Mouse (Mus musculus) cerebellum, adult 11 months (tissue): ENCODE measurements around the gene Mei1.

ENCODE experiments used
- DNase-seq: peaks from one replicate; pipeline ENCODE4 v3.0.0; 2022

Mei1 gene

DNA sequence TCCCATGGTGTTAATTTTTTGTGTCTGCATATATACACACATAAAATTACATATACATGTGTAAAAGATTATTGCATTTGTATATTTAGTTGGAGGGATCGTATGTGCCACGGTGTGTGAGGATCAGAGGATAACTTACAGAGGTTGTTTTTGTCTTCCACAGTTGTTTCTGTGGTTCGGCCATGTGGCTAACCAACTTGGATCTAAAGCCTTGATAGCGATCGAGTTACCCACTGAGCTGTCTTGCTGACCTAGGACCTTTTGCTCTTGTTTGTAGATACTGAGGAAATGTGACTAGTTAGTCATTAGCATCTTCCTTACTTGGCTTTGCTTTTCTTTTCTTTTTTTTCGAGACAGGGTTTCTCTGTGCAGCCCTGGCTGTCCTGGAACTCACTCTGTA is 86.5 kb downstream of the Mei1 start:
- DNase-seq: no peak

DNA sequence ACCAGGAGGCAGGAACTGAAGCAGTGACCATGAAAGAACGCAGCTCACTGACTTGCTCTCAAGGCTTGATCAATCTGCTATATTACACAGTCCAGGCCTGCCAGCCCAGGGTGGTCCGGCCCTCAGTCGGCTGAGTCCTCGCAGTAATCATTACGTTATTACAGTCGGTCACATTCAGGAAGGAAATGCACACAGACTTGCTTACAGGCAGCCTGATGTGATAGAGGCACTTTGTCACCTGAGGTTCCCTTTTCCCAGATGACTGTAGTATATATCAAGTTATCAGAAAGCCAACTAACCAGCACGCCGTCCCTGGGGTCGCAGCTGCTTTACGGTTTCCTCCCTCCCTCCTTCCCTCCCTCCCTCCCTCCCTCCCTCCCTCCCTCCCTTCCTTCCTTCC is 87.1 kb downstream of the Mei1 start:
- DNase-seq: no peak

DNA sequence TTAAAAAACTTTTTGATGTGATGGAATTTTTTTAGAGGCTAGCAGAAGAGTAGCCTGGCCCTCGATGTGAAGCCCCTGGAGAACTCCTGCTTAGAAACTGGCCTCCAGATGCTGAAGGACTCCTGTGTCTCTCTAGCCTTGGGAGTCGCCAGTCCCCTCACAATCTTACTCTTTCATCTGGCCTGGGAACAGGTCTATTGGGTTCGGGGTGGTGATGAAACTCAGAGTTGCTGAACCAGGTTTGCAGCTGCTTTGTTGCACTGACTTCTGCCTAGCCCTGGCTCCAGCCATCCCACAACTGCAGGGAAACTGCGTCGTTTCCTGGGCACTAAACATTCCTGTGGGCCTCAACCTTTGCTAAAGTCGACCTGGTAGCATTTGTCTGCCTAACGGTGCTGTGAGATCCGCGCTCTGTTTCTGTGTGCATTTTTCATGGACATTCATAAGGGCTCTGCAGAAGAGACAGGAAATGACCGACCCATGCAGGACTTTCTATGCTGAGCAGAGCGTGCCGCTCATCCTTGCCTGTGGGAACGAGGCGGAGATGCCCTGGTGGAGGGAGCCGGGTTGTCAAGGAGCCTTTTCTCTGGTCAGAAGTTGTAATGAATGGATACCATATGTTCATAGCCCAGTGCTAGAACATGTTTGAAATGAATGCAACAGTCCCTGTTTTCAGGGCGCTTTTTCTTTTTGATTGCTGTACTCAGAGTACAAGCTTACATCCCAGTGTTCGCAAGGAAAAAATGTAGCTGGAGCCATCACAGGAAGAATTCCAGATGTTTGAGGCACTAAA is 88.6 kb downstream of the Mei1 start:
- DNase-seq: no peak

DNA sequence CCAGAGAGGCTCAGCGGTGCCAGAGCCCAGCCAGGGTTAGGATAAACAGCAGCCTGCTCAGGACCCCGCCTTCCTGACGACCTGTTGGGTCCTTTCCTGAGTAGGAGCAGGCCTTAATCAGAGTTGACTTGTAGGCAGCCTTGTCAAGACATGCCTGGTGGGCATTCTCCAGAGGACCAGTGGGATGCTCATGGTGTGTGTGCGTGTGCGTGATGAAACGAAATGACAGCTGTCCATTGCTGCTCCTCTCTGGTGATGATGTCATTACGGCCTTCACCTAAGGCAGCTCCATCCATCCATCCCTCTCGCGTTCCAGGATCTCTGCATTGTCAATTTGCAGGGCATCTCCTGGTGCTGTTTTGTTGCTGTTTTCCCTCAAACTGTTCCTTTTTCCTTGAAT is 89.7 kb downstream of the Mei1 start:
- no peak for DNase-seq

DNA sequence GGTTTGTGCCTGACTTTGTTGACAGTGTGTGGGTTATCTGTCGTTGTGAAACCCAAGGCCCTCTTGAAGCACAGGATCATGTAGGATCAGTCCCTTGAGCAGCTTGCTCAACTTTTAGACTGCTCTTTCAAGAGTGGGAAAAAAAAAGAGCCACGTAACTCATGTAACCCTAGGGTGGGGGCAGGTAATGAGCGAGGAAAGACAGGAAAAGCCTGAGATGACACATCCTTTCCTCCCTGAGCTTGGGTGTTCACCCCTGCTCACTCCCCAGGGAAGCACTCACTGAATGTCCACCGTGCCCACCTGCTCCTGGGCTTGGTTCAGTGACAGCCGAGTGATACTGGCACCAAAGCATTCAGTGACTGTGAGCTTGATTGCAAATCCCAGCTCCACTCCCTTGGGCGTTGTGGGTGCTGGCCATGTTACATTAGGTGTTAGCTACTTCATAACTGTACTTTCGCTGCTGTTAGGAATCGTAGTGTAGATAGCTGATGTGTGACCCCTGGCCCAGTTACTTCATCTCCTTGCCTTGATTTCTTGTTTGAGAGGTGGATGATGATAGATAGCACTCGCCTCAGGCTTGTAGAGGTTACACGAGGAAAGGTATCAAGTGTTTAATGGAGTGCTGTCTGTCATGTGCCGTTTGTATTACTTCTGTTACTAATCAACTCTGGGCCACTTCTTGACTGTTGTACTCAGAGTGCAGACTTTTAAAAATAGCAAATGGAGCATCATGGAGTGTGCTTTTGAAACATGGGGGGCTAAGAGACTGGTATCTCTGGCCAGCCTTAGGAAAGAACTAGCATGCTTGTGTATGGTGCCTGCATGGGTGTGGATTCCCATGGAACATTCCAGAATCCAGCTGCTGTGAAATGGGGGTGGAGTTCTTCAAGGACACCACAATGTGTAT is 91.2 kb downstream of the Mei1 start:
- no peak for DNase-seq

DNA sequence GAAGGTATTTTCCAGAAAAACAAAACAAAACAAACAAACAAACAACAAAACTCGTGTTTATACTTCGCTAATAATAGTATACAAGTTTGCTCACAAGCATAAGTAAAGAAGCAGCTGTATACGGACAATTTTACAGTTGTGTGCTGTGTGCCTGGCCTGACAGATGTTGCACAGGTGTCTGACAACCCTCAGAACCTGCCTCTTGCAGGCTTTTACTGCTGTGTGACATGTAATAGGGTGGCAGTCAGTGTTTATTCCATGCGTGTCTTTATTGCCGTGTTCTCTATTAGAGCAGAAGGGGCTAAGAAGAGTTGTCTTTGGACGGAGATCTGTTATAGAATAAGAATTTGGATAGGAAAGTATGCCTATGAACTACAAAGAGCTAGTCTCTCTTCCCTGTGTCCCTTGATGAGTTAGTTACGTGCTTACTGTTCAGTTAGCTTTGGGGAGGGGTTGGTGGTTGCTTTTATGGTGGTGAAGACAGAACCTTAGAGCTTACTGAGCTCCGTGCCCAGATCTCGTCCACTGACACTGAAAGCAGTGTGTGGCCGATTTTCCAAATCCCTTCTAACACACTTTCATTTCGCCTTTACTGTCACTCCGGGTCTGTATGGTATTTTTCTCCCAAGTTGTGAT is 92.3 kb downstream of the Mei1 start:
- no peak for DNase-seq

DNA sequence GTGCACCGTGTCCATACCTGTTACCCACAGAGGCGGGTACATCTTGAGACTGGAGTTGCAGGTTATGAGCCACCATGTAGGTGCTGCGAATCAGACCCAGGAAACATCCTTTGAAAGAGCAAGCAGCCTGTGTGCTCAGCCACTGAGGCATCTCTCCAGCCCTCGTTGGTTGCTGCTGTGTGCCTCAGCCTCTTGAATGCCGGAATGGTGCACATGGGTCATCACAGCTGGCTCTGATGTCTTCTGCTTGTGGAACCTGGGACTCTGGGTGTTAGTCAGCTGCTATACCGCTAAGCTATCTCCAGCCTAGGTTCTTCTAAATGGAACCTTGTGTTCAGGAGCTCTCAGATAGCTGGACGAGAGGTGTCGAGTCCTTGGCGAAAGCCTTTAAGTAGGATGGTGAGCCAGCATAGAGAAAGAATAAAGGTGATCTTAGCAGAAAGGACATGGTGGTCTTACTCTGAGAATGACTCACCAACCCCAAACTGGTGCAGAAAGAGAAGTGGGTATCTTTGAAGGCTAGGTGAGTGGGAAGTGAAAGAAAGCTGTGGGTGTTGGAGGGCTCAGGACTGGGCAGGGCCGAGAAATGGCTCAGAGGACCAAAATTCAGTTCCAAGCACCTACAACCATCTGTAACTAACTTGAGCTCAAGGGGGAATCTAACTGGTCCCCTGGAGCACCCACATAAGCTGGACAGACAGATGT is 93.7 kb downstream of the Mei1 start:
- DNase-seq: no peak

DNA sequence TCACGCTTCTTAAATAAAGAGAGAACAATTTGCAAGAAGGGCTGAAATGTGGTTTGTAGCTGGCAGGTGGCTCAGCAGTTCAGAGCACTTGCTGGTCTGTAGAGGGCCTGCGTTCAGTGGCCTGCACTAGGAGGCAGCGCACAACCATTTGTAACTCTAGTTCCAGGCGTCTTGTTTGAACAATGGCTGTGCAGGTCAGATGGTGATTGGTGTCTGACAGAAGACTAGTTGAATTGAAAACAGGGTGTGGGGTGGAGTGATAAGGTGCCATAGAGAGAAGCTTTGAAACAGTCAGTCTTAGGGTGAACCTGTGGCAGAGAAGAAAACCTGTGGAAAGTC is 94.2 kb downstream of the Mei1 start:
- no peak for DNase-seq

DNA sequence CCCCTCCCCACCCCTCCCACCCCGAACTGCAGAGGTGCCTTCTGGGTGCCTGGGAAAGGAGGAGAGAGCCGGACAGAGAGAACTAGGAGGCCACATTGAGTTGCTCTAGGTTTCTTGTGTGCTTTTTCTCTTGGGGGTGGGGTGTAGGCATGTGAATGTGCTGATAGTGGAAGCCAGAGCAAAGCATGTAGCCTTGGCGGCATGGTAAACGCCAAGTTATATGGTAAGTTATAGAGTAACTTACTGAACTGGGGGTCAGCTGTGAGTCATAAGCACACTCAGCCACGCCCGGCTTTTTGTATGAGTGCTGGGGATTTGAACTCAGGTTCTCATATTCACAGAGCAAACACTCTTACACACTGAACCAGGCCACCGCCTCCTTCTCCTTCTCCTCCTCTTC is 94.7 kb downstream of the Mei1 start:
- DNase-seq: no peak

DNA sequence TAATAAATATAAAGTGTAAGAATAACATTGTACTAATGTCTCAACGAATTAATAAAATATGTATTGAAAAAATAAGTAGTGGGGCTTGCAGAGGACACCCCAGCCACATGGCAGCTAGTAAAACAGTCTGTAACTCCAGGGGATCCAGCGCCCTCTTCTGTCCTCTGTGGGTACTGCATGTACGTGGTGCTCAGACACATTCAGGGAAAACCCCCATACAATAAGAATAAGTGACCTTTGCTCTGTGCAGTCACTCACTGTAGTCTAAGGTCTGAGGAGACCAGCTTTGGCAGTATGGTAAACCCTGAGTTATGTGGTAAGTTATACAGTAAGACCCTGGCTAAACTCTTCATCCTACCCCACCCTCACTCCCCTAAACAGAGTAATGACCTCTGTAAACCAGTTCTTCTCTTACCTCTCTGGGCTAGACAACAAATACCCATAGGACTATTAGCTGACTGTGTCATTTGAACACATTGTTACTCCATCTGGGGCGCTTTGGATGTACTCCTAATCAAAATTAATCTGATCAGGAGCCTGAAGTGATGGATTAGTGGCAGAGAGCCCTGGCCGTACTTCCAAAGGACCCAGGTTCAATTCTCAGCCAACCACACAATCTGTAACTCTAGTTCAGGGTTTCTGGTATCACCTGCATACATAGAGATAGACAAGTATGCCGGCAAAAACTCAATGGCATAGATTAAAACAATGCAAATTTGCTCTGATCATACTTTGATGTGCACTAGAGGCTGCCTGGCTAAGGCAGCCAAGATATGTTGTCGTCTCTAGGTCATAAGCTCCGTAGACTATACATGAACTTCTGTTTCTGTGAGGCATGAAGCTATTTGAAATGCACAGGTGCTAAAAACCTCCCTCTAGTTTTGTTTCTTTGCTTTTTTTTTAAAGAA is 95.8 kb downstream of the Mei1 start:
- peak; percentile 78 for DNase-seq

DNA sequence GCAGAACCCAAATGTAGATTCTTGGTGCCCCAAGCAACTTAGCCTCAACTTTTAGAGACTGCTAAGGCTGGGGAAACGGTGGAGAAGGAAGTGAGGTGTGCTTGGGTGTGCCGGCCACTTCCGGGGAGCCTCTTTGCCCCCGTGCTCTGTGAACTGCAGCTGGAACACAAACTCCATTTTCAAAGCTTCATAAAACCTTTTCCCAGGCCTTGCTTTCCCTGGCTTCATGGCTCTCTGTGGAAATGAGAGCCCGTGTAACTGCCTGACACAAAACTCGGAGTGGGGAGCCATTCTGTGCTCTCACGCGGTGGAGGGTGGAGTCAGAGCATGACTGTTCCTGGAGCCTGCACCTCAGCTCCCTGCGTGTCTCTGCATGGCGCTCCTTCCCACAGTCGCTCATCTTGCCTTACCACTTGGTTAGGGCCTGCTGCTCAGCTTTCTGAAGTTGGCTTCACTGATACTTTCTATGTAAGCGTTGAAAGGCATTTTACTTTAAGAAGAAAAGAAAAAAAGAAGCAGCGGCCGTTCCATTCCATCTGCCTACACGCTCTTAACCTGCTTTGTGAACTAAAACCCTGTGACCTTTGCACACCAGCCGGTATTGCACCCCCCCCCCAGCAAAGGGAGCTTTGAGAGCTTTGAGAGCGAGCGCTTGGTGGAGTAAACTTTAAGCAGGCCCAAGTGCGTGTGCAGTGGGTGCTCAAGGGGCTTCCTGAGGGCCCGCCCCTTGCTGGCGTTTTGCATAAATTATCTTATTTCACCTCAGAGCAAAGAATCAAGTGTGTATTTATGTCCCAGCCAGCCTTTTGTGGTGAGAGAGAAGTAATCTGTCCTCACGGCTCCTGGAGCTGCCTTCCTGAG is 96.7 kb downstream of the Mei1 start:
- DNase-seq: no peak

DNA sequence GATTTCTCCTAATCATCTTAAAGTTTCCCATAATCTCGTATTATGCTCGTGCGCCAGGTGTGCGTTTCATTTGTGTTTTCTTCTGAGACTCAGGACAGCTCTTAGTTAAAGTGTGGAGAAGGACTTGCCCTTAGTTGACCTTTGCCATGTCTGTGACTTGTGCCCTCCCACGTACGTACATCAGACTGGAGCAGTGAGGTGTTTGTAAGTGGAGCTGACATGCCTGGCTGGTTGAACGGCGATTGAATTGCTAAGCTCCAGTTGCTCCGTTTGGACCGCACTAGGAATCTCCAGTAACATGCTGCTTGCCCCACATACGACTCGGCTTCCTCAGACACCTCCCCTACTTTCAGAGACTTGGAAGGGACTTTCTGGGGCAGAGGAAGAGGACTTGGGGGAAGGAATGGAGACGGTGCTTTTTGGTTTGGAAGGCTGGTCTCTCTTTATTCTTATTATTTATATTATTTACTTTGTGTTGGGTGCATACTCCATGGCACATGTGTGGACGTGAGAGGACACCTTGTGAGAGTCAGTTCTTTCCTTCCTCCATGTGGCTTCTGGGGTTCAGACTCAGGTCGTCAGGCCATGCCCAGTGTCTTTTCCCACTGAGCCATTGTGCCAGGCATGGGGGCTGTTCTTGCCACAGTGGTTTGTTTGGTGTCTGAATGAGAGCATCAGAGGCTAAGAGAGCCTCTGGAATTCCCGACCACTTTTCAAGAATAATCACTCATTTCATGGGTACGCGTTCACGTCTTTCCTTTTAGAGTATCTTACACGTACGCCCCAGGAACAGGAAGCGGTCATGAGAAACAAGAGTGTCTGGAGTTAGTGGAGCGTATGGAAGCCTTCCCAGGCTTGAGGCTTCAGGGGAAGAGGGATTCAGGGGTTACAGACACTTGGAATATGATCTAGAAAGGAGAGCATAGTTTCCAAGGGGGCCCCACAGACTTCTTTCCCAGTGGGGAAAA is 97.7 kb downstream of the Mei1 start:
- no peak for DNase-seq

DNA sequence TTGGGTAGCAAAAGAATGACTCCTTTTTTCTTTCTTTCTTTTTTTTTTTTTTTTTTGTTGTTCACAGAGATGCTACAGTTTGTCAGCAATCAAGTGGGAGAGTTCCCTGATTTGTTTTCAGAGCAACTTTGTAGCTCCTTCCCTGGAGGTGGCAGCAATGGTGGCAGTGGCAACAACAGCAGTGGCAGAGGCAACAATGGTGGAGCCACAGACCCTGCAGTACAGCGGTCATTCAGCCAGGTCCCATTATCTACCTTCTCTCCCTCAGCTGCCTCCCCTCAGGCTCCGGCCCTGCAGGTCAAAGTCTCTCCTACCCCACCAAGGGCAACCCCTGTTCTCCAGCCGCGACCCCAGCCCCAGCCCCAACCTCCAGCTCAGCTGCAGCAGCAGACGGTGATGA is 99.9 kb downstream of the Mei1 start:
- no peak for DNase-seq

DNA sequence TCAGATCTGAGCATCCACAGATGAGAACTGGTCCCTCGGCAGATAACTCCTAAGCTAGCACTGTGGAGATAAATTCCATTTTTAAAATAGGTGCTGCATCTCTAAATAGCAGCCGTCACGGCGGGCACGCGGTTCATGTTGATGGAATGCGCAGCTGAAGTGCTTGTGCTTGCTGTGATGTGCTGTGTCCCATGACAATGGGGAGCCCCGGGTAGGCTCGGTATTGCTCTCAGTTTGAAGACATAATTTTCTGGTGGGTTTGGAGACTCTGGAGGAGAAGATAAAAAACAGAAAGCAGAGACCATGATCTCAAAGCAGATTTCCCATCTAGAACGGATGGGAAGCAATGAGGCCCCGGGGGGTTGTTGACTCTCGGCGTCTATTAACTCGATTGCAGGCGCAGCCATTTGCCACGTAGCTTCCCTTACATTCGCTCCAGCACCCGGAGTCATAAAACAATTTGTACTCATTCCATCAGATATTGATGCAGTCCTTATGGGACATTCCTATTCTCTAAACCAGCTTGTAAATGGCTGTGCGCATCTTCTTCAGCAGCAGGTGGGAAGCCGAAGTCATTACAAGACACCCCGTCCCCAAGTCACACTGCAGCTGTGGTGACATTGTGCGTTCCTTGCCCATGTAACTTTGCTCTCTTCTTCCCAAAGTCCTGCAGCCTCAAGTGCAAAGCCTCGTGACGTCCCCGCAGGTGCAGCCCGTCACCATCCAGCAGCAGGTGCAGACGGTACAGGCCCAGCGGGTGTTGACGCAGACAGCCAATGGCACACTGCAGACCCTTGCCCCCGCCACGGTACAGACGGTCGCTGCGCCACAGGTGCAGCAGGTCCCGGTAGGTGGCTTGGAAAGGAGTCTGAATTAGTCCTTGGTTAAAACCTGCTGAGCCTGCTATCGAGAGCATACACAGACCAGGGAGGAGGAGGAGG is 100.9 kb downstream of the Mei1 start:
- peak; percentile 56 for DNase-seq

DNA sequence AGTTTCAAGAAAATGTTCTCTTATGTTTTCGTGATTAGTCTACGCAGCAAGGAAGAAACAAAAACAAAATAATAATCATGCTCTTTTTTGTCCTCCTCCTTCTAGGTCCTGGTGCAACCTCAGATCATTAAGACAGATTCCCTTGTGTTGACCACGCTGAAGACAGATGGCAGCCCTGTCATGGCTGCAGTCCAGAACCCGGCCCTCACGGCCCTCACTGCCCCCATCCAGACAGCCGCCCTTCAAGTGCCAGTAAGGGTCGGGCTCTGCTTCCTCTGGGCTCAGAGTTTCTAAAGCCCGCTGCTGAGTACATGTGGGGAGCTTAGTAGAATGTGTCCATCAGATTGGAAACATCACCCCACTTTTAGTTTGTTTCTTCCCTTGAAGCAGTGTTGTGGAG is 102.9 kb downstream of the Mei1 start:
- DNase-seq: peak; percentile 64

DNA sequence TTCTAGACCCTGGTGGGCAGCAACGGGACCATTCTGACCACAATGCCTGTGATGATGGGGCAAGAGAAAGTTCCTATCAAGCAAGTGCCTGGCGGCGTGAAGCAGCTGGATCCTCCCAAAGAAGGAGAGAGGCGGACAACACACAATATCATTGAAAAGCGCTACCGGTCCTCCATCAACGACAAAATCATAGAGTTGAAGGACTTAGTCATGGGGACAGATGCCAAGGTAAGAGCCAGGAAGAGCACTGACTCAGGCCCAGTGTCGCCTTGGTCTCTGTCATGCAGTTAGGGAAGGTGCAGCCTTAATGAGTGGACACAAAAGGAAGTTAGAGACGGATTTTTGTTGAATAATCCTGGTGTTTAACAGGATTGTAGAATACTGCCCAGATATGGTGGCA is 105.3 kb downstream of the Mei1 start:
- no peak for DNase-seq
